Mouse (Mus musculus) stomach, postnatal 0 days (tissue): ENCODE results near the gene Lyz2. TPM values are rescaled to one million over a fixed set of nuclear protein-coding genes. Genes with fewer than 3 reads are reported as not detected.
A peak's percentile ranks its signal among the peaks of the same experiment; 100 is the strongest.
"Not testable (repeated sequence)": the region's sequence is repeated elsewhere in the genome, so short reads cannot be mapped to it uniquely, and the experiment has no call there.

Source experiments
- ATAC-seq: fragments of 200-750 bp; cut with Nextera tagmentation; 2 replicates; pipeline ENCODE4 v1.8.0; 2017; ENCODE audit not compliant: low FRiP score, low TSS enrichment
- DNase-seq: peaks from one replicate; pipeline ENCODE4 v3.0.0-alpha.2; 2016; ENCODE audit warnings: low spot score
- H3K27ac ChIP-seq: fragments of 300-500 bp; sonication (generic); replicated peaks from 2 replicates; pipeline ENCODE4 v1.5.1; 2014; ENCODE audit warnings: mild to moderate bottlenecking, control low read depth
- H3K27me3 ChIP-seq: fragments of 300-500 bp; sonication (generic); 2 replicates; pipeline ENCODE4 v1.6.1; 2014; ENCODE audit warnings: low read length; ENCODE audit not compliant: control insufficient read depth, insufficient read depth
- H3K36me3 ChIP-seq: fragments of 300-500 bp; sonication (generic); 2 replicates; pipeline ENCODE4 v1.6.1; 2014; ENCODE audit warnings: low read length, mixed read lengths; ENCODE audit not compliant: control insufficient read depth, insufficient read depth
- H3K4me1 ChIP-seq: fragments of 300-500 bp; sonication (generic); replicated peaks from 2 replicates; pipeline ENCODE4 v1.6.1; 2014; ENCODE audit warnings: antibody characterized with exemption; ENCODE audit not compliant: control insufficient read depth, insufficient read depth
- H3K4me2 ChIP-seq: fragments of 300-500 bp; sonication (generic); replicated peaks from 2 replicates; pipeline ENCODE4 v1.6.1; 2014; ENCODE audit warnings: low read depth, mild to moderate bottlenecking, control low read depth, moderate library complexity
- H3K4me3 ChIP-seq: fragments of 300-500 bp; sonication (generic); 2 replicates; pipeline ENCODE4 v1.5.1; 2014; ENCODE audit warnings: low read depth, low read length, control low read depth
- H3K9ac ChIP-seq: fragments of 300-500 bp; sonication (generic); 2 replicates; pipeline ENCODE4 v1.6.1; 2014; ENCODE audit warnings: mild to moderate bottlenecking, low read length, control low read depth, mixed read lengths
- H3K9me3 ChIP-seq: fragments of 300-500 bp; sonication (generic); 2 replicates; pipeline ENCODE4 v1.6.1; 2016; ENCODE audit warnings: low read length; ENCODE audit not compliant: control insufficient read depth
- CTCF ChIP-seq: IDR thresholded peaks from 2 replicates; pipeline ENCODE4 v1.5.1; 2016; ENCODE audit warnings: antibody characterized with exemption, low read depth, mild to moderate bottlenecking, moderate library complexity
- EP300 ChIP-seq: optimal IDR thresholded peaks from 2 replicates; pipeline ENCODE3; 2016; ENCODE audit warnings: antibody characterized with exemption
- WGBS: fragments of 180-500 bp; shearing (Covaris S2); extraction: QIAGEN DNeasy Blood & Tissue Kit; methylation state at CpG from one replicate; pipeline ENCODE4 v1.1.7; 2014; 5-methylcytosine and 5-hydroxymethylcytosine counted together
- polyA plus RNA-seq: library from polyadenylated mRNA; unstranded; fragments of >200 nt; fragmentation: Nextera tagmentation; extraction: Ambion mirVana; gene quantifications from 2 replicates; pipeline ENCODE4 v1.2.1, GENCODE M21; 2015

Lyz2 gene
- polyA plus RNA-seq, 1 experiment from 2014 or later = 54.0 TPM

DNA sequence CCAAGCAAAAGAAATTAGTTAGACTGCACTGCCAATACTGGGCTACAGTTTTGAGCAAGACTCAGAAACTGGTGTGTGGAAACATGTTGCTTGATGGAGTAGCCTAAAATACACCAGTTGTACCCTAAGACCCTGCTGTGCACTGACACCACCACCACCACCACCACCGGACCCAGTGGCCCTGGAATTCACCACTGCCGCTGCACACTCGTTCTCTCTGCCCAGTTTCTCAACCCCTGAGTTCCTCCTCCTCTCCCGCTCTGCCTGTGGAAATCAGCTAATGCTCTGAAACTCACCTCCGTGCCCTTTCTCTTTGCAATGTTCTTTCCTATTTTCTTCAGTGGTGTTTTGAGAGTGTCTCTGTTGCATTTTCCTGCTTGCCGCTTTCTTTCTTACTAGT is 16.2 kb upstream of the Lyz2 start:
- ATAC-seq = no peak
- no peak for DNase-seq

DNA sequence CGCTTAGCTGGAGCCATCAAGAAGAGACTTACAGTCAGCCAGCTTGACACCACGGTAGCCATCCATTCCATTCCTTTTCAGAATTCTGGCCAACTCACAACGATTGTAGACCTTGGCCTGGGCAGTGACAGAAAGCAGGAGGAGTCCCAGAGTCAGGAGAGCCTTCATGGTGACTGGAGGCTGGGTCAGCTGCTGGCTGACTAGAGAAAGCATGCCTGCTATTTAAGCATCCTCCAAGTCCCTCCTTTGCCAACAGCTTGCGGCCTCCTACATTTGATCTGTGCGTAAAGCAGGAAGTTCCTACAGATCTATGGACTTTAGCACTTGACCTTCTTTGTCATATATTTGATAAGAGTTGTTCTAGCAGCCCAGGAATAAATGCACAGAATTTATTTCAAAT is 10.6 kb upstream of the Lyz2 start, which contains the start of gene Lyz1:
Lyz1 (minus strand) TSS at position 198 of the 400 bp plus-strand sequence.
- H3K9ac ChIP-seq = no peak within 1 kb of the TSS
- H3K36me3 ChIP-seq = no peaks in the 10 kb centered on the region
- no peak within 1 kb of the TSS for H3K4me3 ChIP-seq
- DNase-seq (peak; percentile 17), ATAC-seq (no peak)
- WGBS = 60% methylated on average over 5 of the region's 5 CpGs
- H3K27ac ChIP-seq = no peak within 1 kb of the TSS
- H3K4me1 ChIP-seq = no peaks in the 10 kb centered on the region
- no peak within 1 kb of the TSS for H3K4me2 ChIP-seq
- H3K9me3 ChIP-seq = no peaks in the 10 kb centered on the region
- no peaks in the 10 kb centered on the region for H3K27me3 ChIP-seq
- no peak for TF ChIP-seq EP300
- no peak for TF ChIP-seq CTCF

More for the DNA sequence above, 16.2 kb upstream of the Lyz2 start:
- no peak overlapping the region for H3K9ac ChIP-seq
- 83% methylated on average over 6 of the region's 6 CpGs for WGBS
- no peaks in the 10 kb centered on the region for H3K36me3 ChIP-seq
- H3K4me2 ChIP-seq = no peak overlapping the region
- no peak overlapping the region for H3K4me3 ChIP-seq
- no peaks in the 10 kb centered on the region for H3K27me3 ChIP-seq
- no peaks in the 10 kb centered on the region for H3K4me1 ChIP-seq
- H3K9me3 ChIP-seq = no peaks in the 10 kb centered on the region
- no peak overlapping the region for H3K27ac ChIP-seq
- TF ChIP-seq CTCF = no peak
- TF ChIP-seq EP300 = no peak

- H3K27me3 ChIP-seq, H3K9ac ChIP-seq, H3K36me3 ChIP-seq, ATAC-seq, H3K4me2 ChIP-seq, H3K4me3 ChIP-seq, DNase-seq, H3K9me3 ChIP-seq, H3K27ac ChIP-seq, H3K4me1 ChIP-seq: not testable (repeated sequence)
- 89% methylated on average over 6 of the region's 6 CpGs for WGBS
Measured at GRCm38 (mm10) chr10:117290936-117291335, 8.8 kb upstream of the Lyz2 start.

GRCm38 (mm10) chr10:117290046-117290870 is 8.1 kb upstream of the Lyz2 start:
- no peak for TF ChIP-seq EP300
- no peak for TF ChIP-seq CTCF
- DNase-seq = no peak
- Histone ChIP-seq H3K4me2 (no peak overlapping the region), H3K27ac (no peak overlapping the region), H3K9me3 (no peaks in the 10 kb centered on the region), H3K9ac (no peak overlapping the region), H3K27me3 (no peaks in the 10 kb centered on the region), H3K4me3 (no peak overlapping the region), H3K36me3 (no peaks in the 10 kb centered on the region), H3K4me1 (no peaks in the 10 kb centered on the region)
- 48% methylated on average over 6 of the region's 6 CpGs for WGBS
- ATAC-seq = no peak

DNA sequence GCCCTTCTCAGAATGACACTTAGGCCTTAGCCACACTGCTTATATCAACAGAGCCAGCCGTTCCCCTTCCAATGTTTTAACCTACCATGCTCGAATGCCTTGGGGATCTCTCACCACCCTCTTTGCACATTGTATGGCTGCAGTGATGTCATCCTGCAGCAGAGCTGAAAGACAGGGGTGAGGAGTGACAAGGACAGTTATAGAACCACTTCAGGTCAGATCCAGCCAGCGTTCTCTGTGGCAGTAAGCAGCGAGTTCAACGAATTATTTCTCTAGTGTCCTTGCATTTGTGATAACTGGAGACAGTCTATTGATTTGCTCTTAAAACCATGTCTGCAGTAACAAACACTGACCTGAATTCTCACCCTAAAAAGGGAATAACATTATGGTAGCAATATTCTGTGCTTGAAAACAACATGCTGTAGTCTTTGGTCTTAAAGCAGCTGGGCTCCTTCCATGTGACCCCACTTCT is 6.9 kb upstream of the Lyz2 start:
- H3K4me1 ChIP-seq, H3K27me3 ChIP-seq, H3K4me3 ChIP-seq, ATAC-seq, H3K36me3 ChIP-seq, H3K4me2 ChIP-seq, DNase-seq, H3K9me3 ChIP-seq, H3K27ac ChIP-seq, H3K9ac ChIP-seq: not testable (repeated sequence)
- 68% methylated on average over 5 of the region's 5 CpGs for WGBS

DNA sequence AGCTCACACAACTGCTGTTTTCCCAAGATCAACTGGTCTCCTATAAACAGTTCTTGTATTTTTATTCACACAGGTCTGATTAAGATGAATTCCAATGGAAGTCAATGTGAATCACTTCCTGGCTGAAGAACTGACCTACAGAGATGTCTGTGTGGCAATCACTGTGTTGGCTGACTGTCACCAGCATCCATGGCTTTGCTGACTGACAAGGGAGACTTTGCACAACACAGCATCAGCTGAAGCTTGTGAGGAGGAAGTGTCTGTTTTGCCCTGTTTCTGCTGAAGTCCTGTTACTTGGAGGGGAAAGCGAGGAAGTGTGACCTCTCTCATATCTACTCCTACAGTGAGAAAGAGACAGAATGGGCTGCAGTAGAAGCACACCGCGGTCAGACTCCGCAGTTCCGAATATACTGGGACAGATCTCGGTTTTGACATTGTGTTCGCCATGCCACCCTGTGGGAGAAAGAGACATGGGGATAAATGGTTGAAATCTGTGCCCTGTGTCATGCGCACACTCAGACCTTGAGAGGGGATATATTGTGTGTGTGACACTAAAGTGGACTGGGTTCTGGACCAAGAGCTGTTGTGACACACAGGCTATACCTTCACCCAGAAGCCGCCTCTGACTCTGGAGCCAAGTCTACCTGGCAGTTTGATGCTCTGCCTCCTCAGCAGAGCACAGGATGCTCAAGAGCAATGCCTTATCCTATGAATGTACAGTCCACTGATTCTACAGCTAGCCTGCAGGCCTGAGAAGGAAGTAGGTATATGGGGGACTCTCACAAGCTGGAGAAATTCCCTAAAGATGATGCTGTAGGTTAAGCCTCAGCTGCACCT is 6.3 kb upstream of the Lyz2 start:
- H3K36me3 ChIP-seq = no peaks in the 10 kb centered on the region
- no peak overlapping the region for H3K4me2 ChIP-seq
- no peak overlapping the region for H3K27ac ChIP-seq
- TF ChIP-seq CTCF (no peak), EP300 (no peak)
- H3K4me3 ChIP-seq = no peak overlapping the region
- 92% methylated on average over 9 of the region's 9 CpGs for WGBS
- no peaks in the 10 kb centered on the region for H3K9me3 ChIP-seq
- no peaks in the 10 kb centered on the region for H3K4me1 ChIP-seq
- DNase-seq (no peak), ATAC-seq (no peak)
- H3K27me3 ChIP-seq = no peaks in the 10 kb centered on the region
- H3K9ac ChIP-seq = no peak overlapping the region
